Mouse (Mus musculus): ENCODE results near the gene Sbk3. TPM values are rescaled to one million over a fixed set of nuclear protein-coding genes. Genes with fewer than 3 reads are reported as not detected.

Gene Sbk3
- 0.08 and 0.15 TPM in 2 replicates for polyA plus RNA-seq (2021; fragmentation: Nextera tagmentation)
- long read RNA-seq, experiment 1: 0 reads
- long read RNA-seq, experiment 2: 0 reads

DNA sequence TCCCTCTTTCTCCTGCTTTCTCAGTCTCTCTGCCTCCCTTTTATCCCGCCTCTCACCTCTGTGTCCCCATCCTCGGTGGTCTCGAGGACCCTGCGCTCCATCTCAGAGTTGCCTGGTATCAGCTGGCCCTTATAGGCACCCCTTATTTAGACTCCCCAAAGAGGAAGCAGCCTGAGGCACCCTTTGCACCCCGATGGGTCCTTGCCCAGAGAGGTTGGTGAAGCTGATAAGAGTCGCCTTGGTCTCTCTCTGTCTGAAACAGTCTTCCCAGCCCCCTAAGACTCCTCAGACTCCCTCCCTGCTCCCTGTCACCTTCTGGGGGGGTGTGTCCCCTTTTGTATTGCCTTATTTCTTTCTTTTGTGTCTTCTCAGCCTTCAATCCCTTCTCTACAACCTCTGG lies at the start of gene Sbk3:
Sbk3 (minus strand) TSS at position 101 of the 400 bp plus-strand sequence.

DNA sequence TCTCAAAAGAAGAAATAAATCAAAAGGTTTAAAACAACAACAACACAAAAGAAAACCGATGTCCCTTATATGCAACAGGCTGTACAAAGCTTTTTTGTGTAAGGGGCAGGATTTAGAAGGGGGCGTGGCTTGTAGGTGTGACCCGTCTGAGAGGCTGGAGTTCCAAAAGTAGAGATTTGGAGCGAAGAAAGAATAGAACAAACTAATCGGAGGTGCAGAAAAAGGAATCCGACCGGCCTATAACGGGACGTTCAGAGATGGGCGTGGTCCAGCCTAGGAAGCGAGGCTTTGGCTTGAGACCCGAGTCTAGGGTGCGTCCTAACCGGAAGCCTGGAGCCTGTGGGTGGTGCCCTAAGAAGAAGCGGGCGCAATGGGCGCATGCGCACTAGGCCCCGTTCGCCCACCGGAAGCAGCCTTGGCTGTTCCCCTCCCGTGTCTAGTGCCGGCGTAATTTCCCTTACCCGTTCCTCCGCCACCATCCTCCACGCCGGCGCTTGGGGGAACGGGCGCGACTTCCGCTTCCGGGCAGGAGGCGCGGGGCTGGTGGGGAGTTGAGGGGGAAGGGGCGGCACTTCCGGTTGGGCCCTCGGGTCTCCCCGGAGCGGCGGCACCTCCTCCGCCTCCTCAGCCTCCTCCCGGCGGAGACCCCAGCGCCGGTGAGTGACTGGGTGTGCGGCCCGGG lies 49.2 kb upstream of the Sbk3 start, which contains the start of the genes Zfp865 and Ccdc106:
Zfp865 (plus strand) TSS at position 377 of the 682 bp plus-strand sequence.
Ccdc106 (plus strand) TSS at position 554 of the 682 bp plus-strand sequence.

GRCm38 (mm10) chr7:5015118-5016001 lies 44.4 kb upstream of the Sbk3 start, which contains the start of gene Gm44973:
Gene Gm44973 (plus strand): TSS chr7:5015496.

DNA sequence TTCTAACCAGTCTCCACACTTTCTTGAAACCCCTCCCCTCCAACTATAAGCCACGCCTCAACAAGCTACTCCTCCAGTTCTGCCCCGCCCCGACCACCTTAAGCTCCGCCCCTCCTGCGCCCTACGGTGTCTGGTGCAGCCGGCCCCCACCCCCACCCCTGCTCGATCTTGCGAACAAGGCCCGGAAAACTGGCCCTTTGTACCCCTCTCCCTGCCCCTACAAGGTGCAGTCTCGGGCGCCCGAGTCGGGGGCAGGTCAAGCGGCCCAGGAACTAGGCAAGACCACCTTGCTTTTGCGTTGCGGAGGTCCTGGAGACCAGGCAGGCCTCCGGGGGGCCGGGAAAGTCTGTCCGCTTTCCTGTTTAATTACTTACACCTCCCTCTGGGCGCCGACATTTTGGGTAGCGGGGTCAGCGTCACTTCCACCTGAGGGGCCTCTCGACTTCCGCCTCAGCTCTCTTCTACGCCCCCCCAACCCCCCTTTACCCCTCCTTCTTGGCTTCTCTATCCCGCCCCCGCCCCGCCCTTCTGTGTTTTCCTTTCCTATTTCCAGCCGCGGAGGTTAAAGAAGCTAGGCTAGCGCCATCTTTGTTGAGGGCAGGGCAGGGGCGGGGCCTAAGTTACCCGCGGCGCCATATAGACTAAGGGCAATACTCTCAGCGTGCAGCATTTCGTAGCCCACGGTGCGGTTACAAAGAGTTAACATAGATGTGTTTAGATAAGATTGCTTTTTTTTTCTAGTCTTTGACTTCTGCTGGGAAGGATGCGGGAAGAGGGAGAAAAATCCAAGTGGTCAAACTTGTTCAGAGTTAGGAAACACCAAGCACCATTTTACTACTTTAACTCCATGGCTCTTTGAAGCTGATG lies 43.5 kb upstream of the Sbk3 start, which contains the start of the genes Zfp524 and Fiz1:
Zfp524 (plus strand) TSS at position 165 of the 867 bp plus-strand sequence.
Fiz1 (minus strand) TSS at position 447 of the 867 bp plus-strand sequence.

GRCm38 (mm10) chr7:4996003-4996895 lies 25.3 kb upstream of the Sbk3 start, which contains the start of gene Zfp579:
Gene Zfp579 (minus strand): TSS chr7:4996158.

GRCm38 (mm10) chr7:4964272-4964671 lies 6.7 kb downstream of the Sbk3 start, which contains the start of gene Sbk2:
Gene Sbk2 (minus strand): TSS chr7:4964406.

GRCm38 (mm10) chr7:4925441-4926381 lies 45.3 kb downstream of the Sbk3 start, which contains the start of gene Ssc5d:
Gene Ssc5d (plus strand): TSS chr7:4925785.

GRCm38 (mm10) chr7:4921824-4922482 lies 49.0 kb downstream of the Sbk3 start, which contains the start of gene Nat14:
Gene Nat14 (plus strand): TSS chr7:4922028.

Other genes starting within 250 kb of the Sbk3 start
- gene Tmem150b, start 245.9 kb downstream of the Sbk3 start, polyA plus RNA-seq (2021; fragmentation: Nextera tagmentation): not detected in 2 replicates
- gene Kmt5c, start 231.1 kb downstream of the Sbk3 start, polyA plus RNA-seq (2021; fragmentation: Nextera tagmentation): 4.3 and 4.5 TPM in 2 replicates
- 19.8 and 42.8 TPM in 2 replicates for gene Cox6b2, start 218.1 kb downstream of the Sbk3 start, polyA plus RNA-seq (2021; fragmentation: Nextera tagmentation)
- not detected in 2 replicates for gene Fam71e2, start 199.9 kb downstream of the Sbk3 start, polyA plus RNA-seq (2021; fragmentation: Nextera tagmentation)
- gene Il11, start 188.3 kb downstream of the Sbk3 start, polyA plus RNA-seq (2021; fragmentation: Nextera tagmentation): 0.18 and 0.45 TPM in 2 replicates
- not detected in 2 replicates for gene Tmem190, start 188.2 kb downstream of the Sbk3 start, polyA plus RNA-seq (2021; fragmentation: Nextera tagmentation)
- gene Tmem238, start 181.5 kb downstream of the Sbk3 start, polyA plus RNA-seq (2021; fragmentation: Nextera tagmentation): 7.2 and 9.5 TPM in 2 replicates
- 1,085 and 1,204 TPM in 2 replicates for gene Rpl28, start 178.3 kb downstream of the Sbk3 start, polyA plus RNA-seq (2021; fragmentation: Nextera tagmentation)
- 16.3 and 20.3 TPM in 2 replicates for gene Ube2s, start 158.6 kb downstream of the Sbk3 start, polyA plus RNA-seq (2021; fragmentation: Nextera tagmentation)
- gene Shisa7, start 126.5 kb downstream of the Sbk3 start, polyA plus RNA-seq (2021; fragmentation: Nextera tagmentation): 11.7 and 13.1 TPM in 2 replicates
- gene Isoc2b, start 100.9 kb downstream of the Sbk3 start, polyA plus RNA-seq (2021; fragmentation: Nextera tagmentation): 17.0 and 20.1 TPM in 2 replicates
- 0.87 and 0.94 TPM in 2 replicates for gene Isoc2a, start 94.0 kb downstream of the Sbk3 start, polyA plus RNA-seq (2021; fragmentation: Nextera tagmentation)
- 0.14 and 0.29 TPM in 2 replicates for gene Gm36210, start 64.7 kb downstream of the Sbk3 start, polyA plus RNA-seq (2021; fragmentation: Nextera tagmentation)
- 0.75 and 0.93 TPM in 2 replicates for gene Zfp628, start 56.0 kb downstream of the Sbk3 start, polyA plus RNA-seq (2021; fragmentation: Nextera tagmentation)
- gene Nat14, start 49.1 kb downstream of the Sbk3 start, polyA plus RNA-seq (2021; fragmentation: Nextera tagmentation): 136 and 147 TPM in 2 replicates
- gene Ssc5d, start 45.4 kb downstream of the Sbk3 start, polyA plus RNA-seq (2021; fragmentation: Nextera tagmentation): 0.04 and 0.05 TPM in 2 replicates
- 0.31 and 0.74 TPM in 2 replicates for gene Sbk2, start 6.8 kb downstream of the Sbk3 start, polyA plus RNA-seq (2021; fragmentation: Nextera tagmentation)
- 6.2 and 8.0 TPM in 2 replicates for gene Zfp579, start 25.0 kb upstream of the Sbk3 start, polyA plus RNA-seq (2021; fragmentation: Nextera tagmentation)
- gene Zfp524, start 43.2 kb upstream of the Sbk3 start, polyA plus RNA-seq (2021; fragmentation: Nextera tagmentation): 11.0 and 13.9 TPM in 2 replicates
- gene Fiz1, start 43.5 kb upstream of the Sbk3 start, polyA plus RNA-seq (2021; fragmentation: Nextera tagmentation): 13.3 and 16.7 TPM in 2 replicates
- gene Gm44973, start 44.3 kb upstream of the Sbk3 start, polyA plus RNA-seq (2021; fragmentation: Nextera tagmentation): 0.31 TPM in 1 of 2 replicates, not detected in the other
- 1.5 and 2.0 TPM in 2 replicates for gene Zfp865, start 49.2 kb upstream of the Sbk3 start, polyA plus RNA-seq (2021; fragmentation: Nextera tagmentation)
- 65.2 and 75.8 TPM in 2 replicates for gene Ccdc106, start 49.4 kb upstream of the Sbk3 start, polyA plus RNA-seq (2021; fragmentation: Nextera tagmentation)
- gene 4632433K11Rik, start 63.0 kb upstream of the Sbk3 start, polyA plus RNA-seq (2021; fragmentation: Nextera tagmentation): not detected in 2 replicates
- 3.1 and 3.3 TPM in 2 replicates for gene Zfp784, start 67.3 kb upstream of the Sbk3 start, polyA plus RNA-seq (2021; fragmentation: Nextera tagmentation)
- gene Zfp580, start 80.4 kb upstream of the Sbk3 start, polyA plus RNA-seq (2021; fragmentation: Nextera tagmentation): 4.2 and 4.7 TPM in 2 replicates
- gene U2af2, start 91.0 kb upstream of the Sbk3 start, polyA plus RNA-seq (2021; fragmentation: Nextera tagmentation): 5.4 and 5.7 TPM in 2 replicates
- gene Epn1, start 109.1 kb upstream of the Sbk3 start, polyA plus RNA-seq (2021; fragmentation: Nextera tagmentation): 65.5 and 92.3 TPM in 2 replicates
- not detected in 2 replicates for gene Rfpl4, start 145.8 kb upstream of the Sbk3 start, polyA plus RNA-seq (2021; fragmentation: Nextera tagmentation)
- gene Rasl2-9, start 154.8 kb upstream of the Sbk3 start, polyA plus RNA-seq (2021; fragmentation: Nextera tagmentation): 0.88 and 1.2 TPM in 2 replicates
- gene Vmn1r55, start 178.5 kb upstream of the Sbk3 start, polyA plus RNA-seq (2021; fragmentation: Nextera tagmentation): not detected in 2 replicates
- not detected in 2 replicates for gene Vmn1r56, start 225.6 kb upstream of the Sbk3 start, polyA plus RNA-seq (2021; fragmentation: Nextera tagmentation)
- gene Vmn1r57, start 247.3 kb upstream of the Sbk3 start, polyA plus RNA-seq (2021; fragmentation: Nextera tagmentation): not detected in 2 replicates

Data from layer of hippocampus, adult 6 months (tissue).